Mouse (Mus musculus) CD4-positive naive resting alpha-beta T cell, adult 76 days (primary cell): ENCODE data around the gene Dio1. TPM values are rescaled to one million over a fixed set of nuclear protein-coding genes. Genes with fewer than 3 reads are reported as not detected.

Experiments
- total RNA-seq: library from RNA; stranded (reverse); gene quantifications from one replicate; pipeline ENCODE4 v1.2.4, GENCODE M21; 2023

The Dio1 gene
- not detected for total RNA-seq

GRCm38 (mm10) chr4:107306966-107307365 lies at the start of gene Dio1:
Gene Dio1, minus strand, starts transcription at chr4:107307169.

GRCm38 (mm10) chr4:107313690-107314478 lies 6.9 kb upstream of the Dio1 start, which contains the start of gene Yipf1:
Gene Yipf1, plus strand, starts transcription at chr4:107314363.

DNA sequence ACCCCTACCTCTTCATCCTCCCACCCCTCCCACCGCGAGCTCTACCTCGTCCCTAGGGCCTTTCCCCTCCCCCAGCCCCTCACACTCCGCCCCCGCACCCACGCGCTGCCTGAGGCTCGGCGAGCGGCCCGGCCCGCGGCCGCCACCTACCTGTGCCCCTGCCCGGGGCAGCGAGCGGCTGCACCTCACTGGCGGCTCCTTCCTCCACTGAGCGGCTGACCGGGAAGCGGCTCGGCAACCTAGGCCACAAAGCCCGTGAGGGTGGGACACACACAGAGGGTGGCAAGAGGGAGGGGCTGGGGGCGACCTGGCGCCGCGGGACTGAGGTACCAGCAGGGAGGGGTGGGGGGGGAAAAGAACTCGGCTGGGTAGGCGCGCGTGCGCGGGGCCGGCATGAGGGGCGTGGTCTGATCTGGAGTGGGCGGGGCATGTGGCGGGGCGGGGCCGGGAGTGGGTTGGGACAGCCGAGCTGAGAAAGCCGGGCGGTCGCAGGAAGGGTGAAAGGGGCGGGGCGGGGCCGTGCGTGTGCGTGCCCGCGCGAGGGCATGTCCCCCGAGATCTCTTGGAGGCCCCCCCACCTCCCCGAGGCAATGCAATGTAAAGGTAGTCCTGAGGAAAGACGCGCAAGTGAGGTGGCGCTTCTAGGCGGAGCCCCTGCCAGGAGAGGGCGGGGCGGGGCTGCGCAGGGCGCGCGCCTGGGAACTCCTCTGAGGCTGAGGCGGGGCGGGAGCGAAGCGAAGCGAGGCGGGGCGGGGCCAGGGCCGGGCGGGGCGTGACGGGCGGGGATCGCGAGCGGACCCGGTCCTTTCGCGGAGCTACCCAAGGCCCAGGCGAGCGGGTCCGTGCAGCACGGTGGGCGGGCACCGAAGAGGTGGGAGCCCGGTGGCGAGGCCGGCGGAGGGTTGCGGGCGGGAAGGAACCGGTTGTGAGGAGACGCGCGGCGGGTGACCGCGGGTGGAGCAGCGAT lies 53.6 kb downstream of the Dio1 start, which contains the start of the genes Lrrc42 and Hspb11:
Gene Lrrc42, minus strand, starts transcription at position 408 of the 967 bp plus-strand sequence.
Gene Hspb11, plus strand, starts transcription at position 469 of the 967 bp plus-strand sequence.

Other genes starting within 250 kb of the Dio1 start
- gene Mrpl37, start 240.3 kb downstream of the Dio1 start, total RNA-seq = 71.0 TPM
- gene Cyb5rl, start 240.2 kb downstream of the Dio1 start, total RNA-seq = 13.8 TPM
- not detected for gene Cdcp2, start 210.3 kb downstream of the Dio1 start, total RNA-seq
- gene Tmem59, start 128.8 kb downstream of the Dio1 start, total RNA-seq = 120 TPM
- 38.0 TPM for gene Tceanc2, start 128.1 kb downstream of the Dio1 start, total RNA-seq
- gene Ldlrad1, start 98.0 kb downstream of the Dio1 start, total RNA-seq = 0.53 TPM
- gene Lrrc42, start 53.6 kb downstream of the Dio1 start, total RNA-seq = 43.9 TPM
- gene Hspb11, start 53.6 kb downstream of the Dio1 start, total RNA-seq = 24.9 TPM
- gene Yipf1, start 7.2 kb upstream of the Dio1 start, total RNA-seq = 37.3 TPM
- gene Ndc1, start 60.6 kb upstream of the Dio1 start, total RNA-seq = 9.5 TPM
- 1.2 TPM for gene Glis1, start 127.4 kb upstream of the Dio1 start, total RNA-seq